Mouse (Mus musculus): ENCODE data around the gene Pacrg.

DNA sequence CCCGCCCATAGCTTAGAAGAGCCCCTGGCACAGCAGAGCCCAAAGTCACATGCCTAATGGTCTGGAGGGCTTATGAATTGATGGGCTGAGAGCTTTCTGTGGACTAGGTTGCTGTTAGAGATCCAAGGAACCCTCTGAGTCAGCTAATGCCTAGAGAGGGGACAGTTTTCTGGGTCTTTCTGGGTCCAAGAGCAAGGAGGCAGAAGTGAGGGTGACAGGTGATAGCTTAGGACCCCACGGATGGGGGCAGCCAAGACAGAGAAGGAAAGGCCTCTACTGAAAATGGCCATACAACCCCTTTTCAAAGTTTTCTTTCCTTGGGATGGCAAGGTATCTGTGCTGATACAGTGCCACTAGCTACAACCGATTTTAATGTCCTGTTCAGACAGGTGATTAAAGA lies 399.1 kb downstream of the Pacrg start:
- TF ChIP-seq POLR2A (IDR thresholded peaks at IDR 0.05; ENCODE audit: control insufficient read depth, low read depth, low read length), result no peak
- TF ChIP-seq CTCF (IDR thresholded peaks at IDR 0.05; ENCODE audit: control insufficient read depth, insufficient read depth, insufficient replicate concordance, low read depth, low read length), result no peak
